Mouse (Mus musculus) intestine, embryonic 14.5 days (tissue): ENCODE measurements around the gene Plxna2. TPM values are rescaled to one million over a fixed set of nuclear protein-coding genes. Genes with fewer than 3 reads are reported as not detected.

ENCODE experiments used
- ATAC-seq: fragments of 200-750 bp; cut with Nextera tagmentation; replicated peaks from 2 replicates; pipeline ENCODE4 v1.8.0; 2017; ENCODE audit warnings: low read depth, moderate number of reproducible peaks, moderate TSS enrichment, moderate library complexity; ENCODE audit not compliant: low FRiP score, low TSS enrichment
- DNase-seq: peaks from one replicate; pipeline ENCODE4 v3.0.0-alpha.2; 2018; ENCODE audit warnings: low spot score
- H3K27ac ChIP-seq: fragments of 300-500 bp; sonication (generic); 2 replicates; pipeline ENCODE4 v1.5.1; 2014; ENCODE audit warnings: low read depth, mild to moderate bottlenecking, control low read depth
- H3K27me3 ChIP-seq: fragments of 300-500 bp; sonication (generic); replicated peaks from 2 replicates; pipeline ENCODE4 v1.6.1; 2014; ENCODE audit warnings: low read length, control low read depth; ENCODE audit not compliant: control insufficient read depth, insufficient read depth
- H3K36me3 ChIP-seq: fragments of 300-500 bp; sonication (generic); 2 replicates; pipeline ENCODE4 v1.6.1; 2014; ENCODE audit warnings: low read length, control low read depth; ENCODE audit not compliant: control insufficient read depth, insufficient read depth
- H3K4me1 ChIP-seq: fragments of 300-500 bp; sonication (generic); replicated peaks from 2 replicates; pipeline ENCODE4 v1.6.1; 2014; ENCODE audit warnings: low read length, control low read depth, mixed read lengths; ENCODE audit not compliant: control insufficient read depth, insufficient read depth
- H3K4me2 ChIP-seq: fragments of 300-500 bp; sonication (generic); 2 replicates; pipeline ENCODE4 v1.6.1; 2014; ENCODE audit warnings: low read length
- H3K4me3 ChIP-seq: fragments of 300-500 bp; sonication (generic); 2 replicates; pipeline ENCODE4 v1.5.1; 2014; ENCODE audit warnings: low read depth, low read length, control low read depth, mixed read lengths
- H3K9ac ChIP-seq: fragments of 300-500 bp; sonication (generic); 2 replicates; pipeline ENCODE4 v1.6.1; 2014; ENCODE audit warnings: mild to moderate bottlenecking, low read length
- H3K9me3 ChIP-seq: fragments of 300-500 bp; sonication (generic); 2 replicates; pipeline ENCODE4 v1.6.1; 2016; ENCODE audit warnings: low read length, control low read depth; ENCODE audit not compliant: control insufficient read depth
- WGBS: fragments of 180-500 bp; shearing (Covaris S2); extraction: QIAGEN DNeasy Blood & Tissue Kit; methylation state at CpG from one replicate; pipeline ENCODE4 v1.1.7; 2014; 5-methylcytosine and 5-hydroxymethylcytosine counted together
- polyA plus RNA-seq: library from polyadenylated mRNA; unstranded; fragments of >200 nt; fragmentation: Nextera tagmentation; extraction: Ambion mirVana; gene quantifications from 2 replicates; pipeline ENCODE4 v1.2.1, GENCODE M21; 2014

Plxna2 gene
- polyA plus RNA-seq, 1 experiment from 2014 or later, result 8.9 TPM

- H3K4me3 ChIP-seq, result peak overlapping the region; percentile 78
- H3K9ac ChIP-seq, result peak overlapping the region; percentile 65
- no peaks in the 10 kb centered on the region for H3K36me3 ChIP-seq
- peak overlapping the region; percentile 74 for H3K27ac ChIP-seq
- peak overlapping the region; percentile 95 for H3K4me2 ChIP-seq
- peaks cover 26% of the 10 kb centered on the region for H3K4me1 ChIP-seq
- H3K27me3 ChIP-seq, result no peaks in the 10 kb centered on the region
- DNase-seq (peak; percentile 90), ATAC-seq (peak; percentile 94)
- no peaks in the 10 kb centered on the region for H3K9me3 ChIP-seq
- 1% methylated on average over 62 of the region's 62 CpGs for WGBS
These were observed 1.6 kb downstream of the Plxna2 start for GRCm38 (mm10) chr1:194619353-194620244.

GRCm38 (mm10) chr1:194620245-194620991 is 2.4 kb downstream of the Plxna2 start:
- WGBS, result under 1% methylated on average over 44 of the region's 56 CpGs
- Histone ChIP-seq H3K4me2 (peak overlapping the region; percentile 95), H3K9me3 (no peaks in the 10 kb centered on the region), H3K9ac (peak overlapping the region; percentile 65), H3K4me3 (peak overlapping the region; percentile 78), H3K27ac (peak overlapping the region; percentile 74), H3K36me3 (no peaks in the 10 kb centered on the region), H3K4me1 (peaks cover 31% of the 10 kb centered on the region), H3K27me3 (no peaks in the 10 kb centered on the region)
- DNase-seq, result peak; percentile 82
- peak; percentile 60 for ATAC-seq

DNA sequence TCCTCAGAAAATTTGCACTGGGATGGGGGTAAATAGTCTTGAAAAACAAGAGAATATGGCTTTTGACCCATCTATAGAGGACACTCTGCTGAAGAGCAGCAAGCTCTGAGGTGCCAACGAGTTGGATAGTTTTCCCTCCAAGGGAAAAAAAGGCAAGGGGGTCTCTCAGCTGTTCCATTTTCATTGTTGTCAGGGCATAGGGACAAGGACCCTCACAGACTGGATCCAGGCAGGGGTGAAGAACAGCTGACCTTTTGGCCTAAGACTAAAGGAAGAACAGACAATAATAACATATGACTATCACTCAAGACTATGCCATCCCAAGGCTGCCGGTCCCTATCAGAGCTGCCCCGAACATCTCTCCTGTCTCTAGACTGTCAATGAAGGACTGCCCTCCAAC is 4.2 kb downstream of the Plxna2 start:
- ATAC-seq (no peak), DNase-seq (no peak)
- H3K36me3 ChIP-seq, result no peaks in the 10 kb centered on the region
- peak overlapping the region; percentile 8 for H3K4me3 ChIP-seq
- 63% methylated on average over 3 of the region's 3 CpGs for WGBS
- H3K27ac ChIP-seq, result no peak overlapping the region
- H3K4me1 ChIP-seq, result peaks cover 31% of the 10 kb centered on the region
- no peak overlapping the region for H3K9ac ChIP-seq
- H3K9me3 ChIP-seq, result no peaks in the 10 kb centered on the region
- no peaks in the 10 kb centered on the region for H3K27me3 ChIP-seq
- peak overlapping the region; percentile 95 for H3K4me2 ChIP-seq

- WGBS, result 44% methylated on average over 2 of the region's 2 CpGs
These were observed 4.7 kb downstream of the Plxna2 start for GRCm38 (mm10) chr1:194622677-194623076.

GRCm38 (mm10) chr1:194623641-194624040 is 5.6 kb downstream of the Plxna2 start:
- Histone ChIP-seq H3K9me3 (no peaks in the 10 kb centered on the region), H3K4me2 (peak overlapping the region; percentile 95), H3K9ac (no peak overlapping the region), H3K27ac (no peak overlapping the region), H3K27me3 (no peaks in the 10 kb centered on the region), H3K36me3 (no peaks in the 10 kb centered on the region), H3K4me1 (peaks cover 33% of the 10 kb centered on the region), H3K4me3 (no peak overlapping the region)
- no peak for ATAC-seq
- no peak for DNase-seq
- WGBS, result 58% methylated on average over 3 of the region's 3 CpGs

More at GRCm38 (mm10) chr1:194622677-194623076, 4.7 kb downstream of the Plxna2 start:
- H3K4me2 ChIP-seq, result peak overlapping the region; percentile 95
- H3K4me1 ChIP-seq, result peaks cover 31% of the 10 kb centered on the region
- no peak overlapping the region for H3K9ac ChIP-seq
- DNase-seq, result no peak
- no peaks in the 10 kb centered on the region for H3K9me3 ChIP-seq
- peak overlapping the region; percentile 8; the same call in 1 of the 2 replicates for H3K4me3 ChIP-seq
- H3K27me3 ChIP-seq, result no peaks in the 10 kb centered on the region
- H3K36me3 ChIP-seq, result no peaks in the 10 kb centered on the region
- no peak for ATAC-seq
- no peak overlapping the region for H3K27ac ChIP-seq

DNA sequence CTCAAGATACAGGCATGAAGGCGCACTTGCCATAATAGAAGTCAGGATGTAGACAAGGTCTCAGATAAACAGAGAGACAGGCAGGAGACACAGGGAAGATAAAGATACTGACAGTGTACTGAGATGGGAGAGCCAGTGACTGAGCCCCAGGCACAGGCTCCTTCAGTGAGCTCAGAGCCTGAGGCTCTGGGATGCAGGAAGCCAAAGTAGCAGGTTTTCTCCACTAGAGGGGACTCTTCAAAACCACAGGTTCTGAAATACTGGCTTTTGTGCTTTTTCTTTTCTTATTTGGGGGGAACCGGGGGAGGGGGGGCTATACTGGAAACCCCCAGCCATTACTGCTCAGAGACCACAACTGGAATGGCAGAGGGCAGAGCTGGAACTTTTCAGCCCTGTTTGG is 6.4 kb downstream of the Plxna2 start:
- ATAC-seq (no peak), DNase-seq (no peak)
- no peaks in the 10 kb centered on the region for H3K9me3 ChIP-seq
- no peaks in the 10 kb centered on the region for H3K36me3 ChIP-seq
- H3K27ac ChIP-seq, result no peak overlapping the region
- H3K4me3 ChIP-seq, result no peak overlapping the region
- H3K9ac ChIP-seq, result no peak overlapping the region
- H3K4me1 ChIP-seq, result peaks cover 35% of the 10 kb centered on the region
- peak overlapping the region; percentile 95 for H3K4me2 ChIP-seq
- WGBS, result 49% methylated on average over 2 of the region's 2 CpGs
- H3K27me3 ChIP-seq, result no peaks in the 10 kb centered on the region

DNA sequence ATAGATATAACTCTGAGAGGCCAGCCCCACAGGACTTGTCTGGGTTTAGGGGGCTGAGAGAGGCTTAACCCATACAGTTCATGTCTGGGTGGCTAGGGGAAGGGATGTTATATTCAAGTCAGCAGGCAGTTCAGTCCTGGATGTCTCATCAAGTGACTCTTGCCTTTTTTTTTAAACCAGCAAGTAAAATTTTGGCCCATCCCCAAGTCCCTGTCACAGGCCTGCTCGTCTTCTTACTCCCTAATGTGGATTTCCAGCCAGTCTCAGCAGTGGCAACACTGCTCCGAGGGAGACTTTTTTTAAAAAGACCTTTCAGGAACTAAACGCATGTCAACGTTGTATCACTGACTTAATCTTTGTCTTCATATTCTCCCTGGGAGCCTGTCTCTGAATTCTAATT is 7.0 kb downstream of the Plxna2 start:
- H3K36me3 ChIP-seq, result no peaks in the 10 kb centered on the region
- ATAC-seq, result no peak
- H3K27ac ChIP-seq, result no peak overlapping the region
- no peaks in the 10 kb centered on the region for H3K27me3 ChIP-seq
- no peak overlapping the region for H3K9ac ChIP-seq
- H3K4me1 ChIP-seq, result peaks cover 39% of the 10 kb centered on the region
- no peak overlapping the region for H3K4me3 ChIP-seq
- no peak for DNase-seq
- 50% methylated on average over 4 of the region's 4 CpGs for WGBS
- H3K9me3 ChIP-seq, result no peaks in the 10 kb centered on the region
- H3K4me2 ChIP-seq, result peak overlapping the region; percentile 95

DNA sequence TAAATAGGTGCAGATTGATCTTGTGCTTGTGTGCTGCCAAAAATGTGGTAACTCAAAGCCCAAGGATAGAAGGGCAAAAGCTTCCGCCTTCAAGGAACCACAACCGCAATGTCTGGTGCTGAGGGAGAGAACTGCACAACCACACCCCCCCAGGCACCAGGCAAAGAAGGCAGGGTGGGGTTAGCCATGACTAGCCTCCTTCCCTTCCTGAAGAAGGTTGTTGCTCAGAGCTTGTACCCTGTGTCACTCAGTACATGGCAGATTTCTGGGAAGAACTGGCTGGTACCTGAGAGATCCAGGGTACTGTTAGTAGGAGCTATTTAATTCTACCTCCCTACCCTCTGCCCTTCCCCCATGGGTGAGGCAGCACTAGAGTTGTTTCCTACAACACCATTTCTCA is 8.1 kb downstream of the Plxna2 start:
- H3K9ac ChIP-seq, result no peak overlapping the region
- no peaks in the 10 kb centered on the region for H3K9me3 ChIP-seq
- no peaks in the 10 kb centered on the region for H3K36me3 ChIP-seq
- H3K4me3 ChIP-seq, result no peak overlapping the region
- DNase-seq (no peak), ATAC-seq (no peak)
- peaks cover 36% of the 10 kb centered on the region for H3K4me1 ChIP-seq
- H3K27me3 ChIP-seq, result no peaks in the 10 kb centered on the region
- 94% methylated on average over 2 of the region's 2 CpGs for WGBS
- no peak overlapping the region for H3K4me2 ChIP-seq
- no peak overlapping the region for H3K27ac ChIP-seq
